Mouse (Mus musculus): ENCODE measurements around the gene Abat. TPM values are rescaled to one million over a fixed set of nuclear protein-coding genes. Genes with fewer than 3 reads are reported as not detected.

The Abat gene
- polyA plus RNA-seq, 1 experiment, result 0.56 TPM

DNA sequence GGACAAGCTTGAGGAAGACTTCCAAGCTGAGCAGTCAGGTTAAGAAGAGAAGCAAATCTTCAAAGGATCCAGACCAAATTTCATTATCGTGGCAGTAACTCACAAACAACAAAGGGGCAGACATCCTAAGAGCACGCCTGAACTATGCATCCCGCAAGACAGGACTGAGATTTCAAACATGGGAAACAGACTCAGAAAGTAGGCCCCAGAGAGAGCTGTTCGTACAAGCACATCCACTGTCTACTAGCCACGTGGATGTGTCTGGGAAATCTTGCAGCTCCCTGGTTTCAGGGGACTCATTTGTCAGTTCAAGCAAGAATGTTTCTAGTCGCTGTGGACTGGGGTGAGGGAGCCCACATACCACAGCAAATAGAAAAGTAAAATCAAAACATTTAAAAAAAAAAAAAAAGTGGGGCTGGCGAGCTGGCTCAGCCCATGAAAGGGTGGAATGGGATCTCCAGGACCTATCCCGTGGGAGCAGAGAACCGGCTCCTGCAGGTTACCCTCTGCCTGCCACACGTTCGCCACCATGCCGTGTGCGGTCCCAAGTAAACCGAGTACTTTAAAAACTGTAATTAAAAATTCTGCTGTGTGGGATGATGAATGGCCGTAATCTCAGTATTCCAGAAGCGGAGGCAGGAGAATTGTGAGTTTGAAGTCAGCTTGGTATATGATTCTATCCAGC lies 11.1 kb downstream of the Abat start:
- TF ChIP-seq GATA1 (IDR thresholded peaks at IDR 0.05; ENCODE audit: low read length), result no peak

DNA sequence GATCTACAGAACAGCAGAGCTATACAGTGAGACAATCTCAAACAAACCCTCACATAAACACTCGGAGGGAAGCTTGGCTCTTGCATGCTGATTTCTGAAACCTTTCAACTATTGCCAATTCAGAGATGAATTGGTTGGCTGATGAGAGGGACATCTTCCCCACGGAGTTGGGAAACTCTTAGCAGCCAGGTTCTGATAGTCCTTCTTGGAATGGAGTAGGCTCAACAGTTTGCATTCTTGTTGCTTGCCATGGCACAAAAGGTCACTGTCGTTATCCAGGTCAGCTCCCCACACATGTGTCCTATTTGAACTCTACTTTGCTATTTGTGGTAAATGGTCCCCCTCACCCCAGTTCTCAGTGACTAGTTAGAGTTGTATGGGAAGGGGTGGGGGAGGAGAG lies 12.1 kb downstream of the Abat start:
- no peak for TF ChIP-seq GATA1 (IDR thresholded peaks at IDR 0.05; ENCODE audit: low read length)

DNA sequence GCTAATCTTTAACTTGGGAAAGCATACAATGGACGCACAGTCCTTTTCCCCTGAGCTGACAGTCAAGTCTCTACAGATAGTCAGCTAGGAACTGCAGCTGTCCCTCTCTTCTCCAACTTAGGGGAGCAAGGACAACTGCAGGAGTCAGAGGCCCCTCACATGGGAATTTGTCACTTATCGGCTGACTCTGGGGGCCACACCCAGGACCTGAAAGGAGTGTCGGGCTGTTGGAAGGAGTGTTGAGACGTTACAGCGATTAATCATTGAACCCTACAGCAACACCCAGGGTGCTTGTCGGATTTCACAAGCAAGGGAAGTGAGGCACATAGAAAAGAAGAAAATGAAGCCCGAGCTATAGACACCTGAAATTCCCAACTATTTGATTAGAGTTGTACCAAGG lies 12.6 kb downstream of the Abat start:
- no peak for TF ChIP-seq GATA1 (IDR thresholded peaks at IDR 0.05; ENCODE audit: low read length)

DNA sequence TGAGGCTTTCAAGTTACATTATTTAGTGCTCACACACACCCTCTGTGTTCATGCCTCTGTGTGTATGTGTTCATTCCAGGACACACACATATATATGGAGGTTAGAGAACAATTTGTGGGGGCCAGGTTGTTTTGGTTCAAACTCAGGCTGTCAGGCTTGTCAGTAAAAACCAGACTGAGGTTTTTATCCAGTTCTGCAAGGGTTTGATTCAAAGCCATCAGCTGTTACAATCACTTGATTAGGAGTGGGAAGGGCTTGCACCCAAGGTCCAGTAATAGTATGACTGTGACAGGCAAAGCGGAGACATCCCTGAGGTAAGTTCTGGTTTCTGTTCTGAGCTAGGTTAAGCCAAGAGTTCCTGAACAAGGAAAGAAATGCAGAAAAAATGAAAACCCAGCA lies 16.2 kb downstream of the Abat start:
- TF ChIP-seq GATA1 (IDR thresholded peaks at IDR 0.05; ENCODE audit: low read length), result no peak

DNA sequence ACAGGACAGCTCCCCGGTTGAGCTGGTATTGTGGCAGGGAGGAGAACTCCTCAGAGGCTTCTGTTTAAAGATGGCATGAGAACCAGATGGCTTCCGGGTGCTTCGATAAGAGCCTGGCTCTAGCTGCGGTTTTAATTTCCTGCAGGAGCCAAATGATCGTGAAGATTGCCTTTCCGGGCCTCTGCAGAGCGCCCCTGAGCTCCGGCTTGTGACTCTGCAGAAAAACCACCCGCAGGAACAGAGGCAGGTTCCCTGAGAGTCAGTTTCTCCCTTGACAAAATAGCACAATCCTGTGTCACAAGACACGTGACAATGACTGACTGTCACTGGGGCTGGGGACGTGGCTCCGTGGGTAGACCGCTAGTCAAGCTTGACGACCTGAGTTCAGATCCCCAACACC lies 16.8 kb downstream of the Abat start:
- peak; percentile 42 for TF ChIP-seq GATA1 (IDR thresholded peaks at IDR 0.05; ENCODE audit: low read length)

DNA sequence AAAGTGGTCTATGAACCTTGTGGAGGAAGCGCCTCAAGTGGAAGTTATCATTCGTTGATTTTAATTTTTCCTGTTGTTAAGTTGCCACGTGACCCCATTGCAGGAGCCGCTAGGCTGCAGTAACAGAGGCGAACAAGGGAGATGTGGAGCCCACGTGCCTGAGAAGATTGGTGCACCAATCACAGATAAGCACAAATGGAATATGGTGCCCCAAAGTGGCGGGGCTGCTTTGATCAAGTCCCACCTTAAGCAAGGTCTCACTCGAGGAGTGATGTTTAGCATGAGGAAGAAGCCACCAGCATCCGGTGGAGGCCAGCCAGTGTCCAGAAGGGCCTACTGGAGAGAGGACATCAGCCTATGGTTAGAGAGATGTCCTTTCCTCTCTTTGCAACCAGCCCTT lies 19.2 kb downstream of the Abat start:
- no peak for TF ChIP-seq GATA1 (IDR thresholded peaks at IDR 0.05; ENCODE audit: low read length)

DNA sequence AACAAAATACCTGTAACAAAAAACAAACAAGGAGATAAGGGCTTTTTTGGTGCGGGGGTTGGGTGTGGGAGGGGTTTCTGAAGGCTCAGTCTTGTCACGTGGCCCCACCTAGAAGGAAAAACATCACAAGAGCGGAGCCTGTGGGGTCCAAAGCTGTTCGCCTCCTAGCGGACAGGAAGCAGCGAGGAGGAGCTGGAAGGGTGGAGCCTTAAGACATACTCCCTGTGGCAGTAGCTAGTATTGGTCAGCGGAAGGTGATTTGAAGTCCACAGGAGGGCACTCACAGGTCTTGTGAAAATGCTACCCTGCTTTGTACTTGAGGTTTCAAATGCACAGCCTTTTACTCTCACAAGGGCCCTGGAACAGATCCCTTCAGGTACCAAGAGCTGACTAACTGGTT lies 19.7 kb downstream of the Abat start:
- no peak for TF ChIP-seq GATA1 (IDR thresholded peaks at IDR 0.05; ENCODE audit: low read length)

DNA sequence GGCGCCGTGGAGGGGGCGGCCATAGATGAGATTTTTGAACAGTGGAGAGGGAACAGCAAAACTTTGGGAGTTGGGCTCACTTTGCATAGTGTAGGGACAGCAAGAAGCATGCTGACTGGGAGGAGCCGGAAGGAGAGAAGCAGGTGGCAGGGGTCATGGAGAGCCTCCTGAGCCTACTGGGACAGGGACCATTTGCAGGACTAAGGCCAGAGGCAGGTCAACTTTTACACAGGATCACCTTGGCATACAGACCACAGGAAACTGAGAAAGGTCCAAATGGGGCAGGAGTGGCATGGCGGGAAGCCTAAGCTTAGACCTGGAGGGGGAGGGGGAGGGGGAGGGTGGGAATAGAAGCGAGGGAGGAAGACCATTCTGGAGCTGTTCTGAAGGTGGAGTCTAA lies 20.2 kb downstream of the Abat start:
- TF ChIP-seq GATA1 (IDR thresholded peaks at IDR 0.05; ENCODE audit: low read length), result no peak

DNA sequence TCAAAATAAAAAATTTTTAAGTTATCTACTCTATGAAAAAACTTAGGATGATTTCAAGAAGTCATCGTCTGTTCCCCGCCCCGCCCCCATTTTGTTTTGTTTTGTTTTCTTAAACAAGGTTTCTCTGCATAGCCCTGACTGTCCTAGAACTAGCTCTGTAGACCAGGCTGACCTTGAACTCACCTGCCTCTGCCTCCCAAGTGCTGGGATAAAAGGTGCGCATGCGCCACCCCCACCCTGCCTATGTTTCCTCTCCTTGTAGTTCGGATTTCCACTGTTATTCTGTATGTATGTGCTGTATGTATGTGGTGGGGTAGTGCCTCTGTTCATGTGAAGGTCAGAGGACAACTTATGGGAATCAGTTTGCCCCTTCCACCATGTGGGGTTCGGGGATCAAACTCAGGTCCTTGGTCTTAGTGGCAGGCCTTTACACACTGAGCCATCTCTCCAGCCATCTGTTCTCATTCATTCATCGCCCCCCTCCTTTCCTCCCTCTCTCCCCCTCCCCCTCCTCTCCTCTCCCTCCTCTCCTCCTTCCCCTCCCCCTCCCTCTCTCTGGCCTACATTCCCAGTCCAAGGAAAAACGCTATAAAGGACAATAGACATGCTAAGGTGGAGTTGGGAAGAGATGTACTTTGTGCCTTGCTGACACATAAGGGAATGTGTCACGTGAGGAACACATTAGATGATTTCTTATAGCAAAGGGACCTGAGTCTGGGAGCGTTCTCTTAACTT lies 21.4 kb downstream of the Abat start:
- no peak for TF ChIP-seq GATA1 (IDR thresholded peaks at IDR 0.05; ENCODE audit: low read length)

DNA sequence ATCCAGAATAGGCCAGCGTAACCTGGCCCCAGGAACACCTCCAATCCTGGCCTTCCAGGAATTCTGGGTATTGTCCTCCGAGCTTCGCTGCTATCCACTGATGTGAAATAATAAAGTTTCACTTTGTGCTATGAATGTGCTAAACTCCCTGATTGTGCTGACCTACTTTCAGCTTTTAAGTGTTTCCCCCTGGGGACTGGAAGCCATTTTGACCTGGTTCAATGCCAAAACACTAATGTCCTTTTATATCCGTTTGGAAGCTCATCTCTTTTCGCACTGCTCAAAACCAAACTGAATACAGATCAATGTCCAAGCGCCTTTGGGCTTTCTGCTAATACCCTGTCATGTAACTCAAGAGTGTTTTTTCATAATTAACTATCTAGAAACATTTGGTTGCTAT lies 22.2 kb downstream of the Abat start:
- no peak for TF ChIP-seq GATA1 (IDR thresholded peaks at IDR 0.05; ENCODE audit: low read length)

DNA sequence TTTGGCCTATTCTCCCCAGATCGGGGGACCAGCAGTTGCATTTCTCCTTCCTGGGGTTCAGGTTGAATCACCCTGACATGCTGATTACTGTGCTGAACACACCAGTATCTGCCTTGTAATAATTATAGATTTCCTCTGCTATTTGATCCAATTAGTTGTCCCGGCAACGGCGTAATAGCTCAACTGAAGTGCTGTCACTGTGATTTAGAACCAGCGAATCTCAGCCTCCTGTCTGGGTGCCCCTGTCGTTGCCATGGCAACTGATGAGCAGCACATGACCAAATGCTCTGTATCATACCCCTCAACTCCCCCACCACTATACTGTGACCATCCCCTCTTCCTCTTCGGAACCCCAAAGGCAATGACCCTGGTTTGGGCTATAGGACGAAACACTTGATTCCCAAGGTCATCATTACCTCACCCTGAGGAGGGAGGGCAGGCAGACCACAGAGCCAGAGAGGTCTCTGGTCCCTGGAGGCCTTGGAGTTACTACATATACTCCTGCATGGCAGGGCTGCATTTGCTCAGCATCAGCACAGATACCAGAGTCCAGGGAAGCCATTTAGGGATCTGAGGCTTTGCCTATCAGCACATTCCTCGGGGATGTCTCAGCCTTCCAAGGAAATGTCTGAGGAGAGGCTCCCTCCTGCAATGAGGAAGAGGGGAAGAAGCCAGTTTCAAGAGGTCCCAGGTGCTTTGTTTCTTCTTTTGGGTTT lies 26.1 kb downstream of the Abat start:
- no peak for TF ChIP-seq GATA1 (IDR thresholded peaks at IDR 0.05; ENCODE audit: low read length)

DNA sequence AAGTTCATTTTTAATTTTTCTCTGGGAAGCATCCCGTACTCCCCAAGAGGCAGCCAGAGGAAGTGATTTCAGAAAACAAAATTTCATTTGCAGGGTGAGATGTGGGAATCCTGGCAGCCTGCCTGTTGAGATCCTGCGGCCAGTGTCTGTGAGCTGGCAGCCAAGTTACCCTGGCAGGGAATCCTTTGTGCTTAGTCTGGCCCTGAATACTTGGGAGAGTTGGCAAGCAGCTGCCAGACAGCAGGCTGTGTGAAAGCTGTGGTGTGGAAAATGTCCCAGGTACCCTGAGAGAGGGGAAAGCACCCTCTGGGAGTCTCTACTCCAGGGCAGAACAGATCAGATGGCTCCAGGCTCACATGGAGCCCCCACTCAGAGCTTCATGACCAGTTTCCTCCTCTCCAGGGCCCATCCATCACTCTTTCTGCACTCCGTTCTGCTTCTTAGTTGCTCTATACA lies 27.7 kb downstream of the Abat start:
- no peak for TF ChIP-seq GATA1 (IDR thresholded peaks at IDR 0.05; ENCODE audit: low read length)

DNA sequence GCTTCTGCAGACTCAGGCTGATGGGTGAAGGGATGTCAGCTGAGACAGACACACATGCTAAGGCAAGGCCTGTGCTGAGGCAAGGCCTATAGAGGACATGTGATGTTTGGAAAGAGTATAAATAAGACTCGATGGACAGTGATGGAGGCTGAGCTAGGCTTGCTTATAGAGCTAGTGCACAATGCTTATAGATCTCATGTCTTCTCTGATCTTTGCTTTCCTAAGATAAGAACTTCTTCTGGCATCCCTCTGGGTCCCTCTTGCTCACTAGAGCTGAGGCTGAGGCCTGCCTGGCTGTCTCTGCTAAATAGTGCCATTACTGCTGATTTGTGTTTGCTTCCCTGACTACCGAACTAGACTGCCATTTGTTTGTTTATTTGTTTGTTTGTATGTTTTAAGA lies 34.6 kb downstream of the Abat start:
- TF ChIP-seq GATA1 (IDR thresholded peaks at IDR 0.05; ENCODE audit: low read length), result no peak

DNA sequence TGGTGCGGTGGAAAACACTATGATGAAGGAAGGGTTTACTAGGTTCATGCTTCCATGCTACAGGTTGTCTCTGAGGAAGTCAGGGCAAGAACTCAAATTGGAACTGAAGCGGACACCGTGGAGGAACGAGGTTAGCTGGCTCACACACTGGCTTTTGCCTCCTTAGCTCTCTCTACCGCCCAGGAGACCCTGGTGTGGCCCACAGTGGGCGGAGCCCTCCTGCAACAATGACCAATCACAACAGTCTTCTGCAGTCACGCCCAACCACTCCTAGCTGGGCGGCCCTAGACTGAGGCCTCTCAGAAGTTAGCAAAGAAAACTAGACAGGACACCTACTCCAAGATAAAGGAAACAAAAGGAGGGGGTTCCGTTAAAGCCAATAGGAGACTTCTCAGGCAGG lies 36.3 kb downstream of the Abat start:
- no peak for TF ChIP-seq GATA1 (IDR thresholded peaks at IDR 0.05; ENCODE audit: low read length)

DNA sequence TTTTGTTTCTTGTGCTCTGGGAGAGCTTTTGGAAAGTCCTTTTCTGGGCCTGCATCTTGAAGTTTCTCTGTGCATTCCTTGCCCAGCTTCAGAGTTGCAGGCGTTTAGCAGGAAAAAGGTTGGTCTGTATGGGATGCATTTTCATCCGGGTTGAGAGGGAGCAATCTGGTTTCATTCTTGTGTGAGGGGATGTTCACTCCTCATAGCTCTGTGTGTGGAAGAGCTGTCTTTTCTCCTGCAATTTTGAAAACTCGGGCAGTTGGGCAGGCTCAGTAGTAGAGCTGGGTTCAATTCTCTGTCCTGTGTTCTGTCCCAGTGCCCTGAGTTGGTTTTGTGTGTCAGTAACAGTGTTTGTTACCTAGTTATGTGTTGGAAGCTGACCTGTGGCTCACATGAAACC lies 41.1 kb downstream of the Abat start:
- no peak for TF ChIP-seq GATA1 (IDR thresholded peaks at IDR 0.05; ENCODE audit: low read length)

DNA sequence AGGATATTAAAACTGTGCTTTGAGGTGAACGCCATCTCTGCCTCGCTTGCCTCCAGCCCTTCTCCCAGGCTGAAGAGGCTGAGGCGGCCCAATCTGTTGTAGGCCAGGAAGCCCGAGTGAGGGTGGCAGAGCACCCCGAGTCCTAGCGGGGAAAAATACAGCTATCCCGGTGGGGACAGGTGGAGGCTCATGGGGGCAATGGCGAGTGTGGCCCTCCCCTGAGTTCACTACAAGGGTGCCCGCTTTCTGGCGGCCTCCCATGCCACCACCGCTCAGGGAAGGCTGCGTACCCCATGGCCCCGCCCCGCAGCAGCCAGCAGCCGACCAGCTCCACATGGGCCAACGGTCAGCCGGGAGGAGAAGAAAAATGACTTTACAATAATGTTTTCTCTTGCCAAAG lies 46.9 kb downstream of the Abat start:
- TF ChIP-seq GATA1 (IDR thresholded peaks at IDR 0.05; ENCODE audit: low read length), result no peak

DNA sequence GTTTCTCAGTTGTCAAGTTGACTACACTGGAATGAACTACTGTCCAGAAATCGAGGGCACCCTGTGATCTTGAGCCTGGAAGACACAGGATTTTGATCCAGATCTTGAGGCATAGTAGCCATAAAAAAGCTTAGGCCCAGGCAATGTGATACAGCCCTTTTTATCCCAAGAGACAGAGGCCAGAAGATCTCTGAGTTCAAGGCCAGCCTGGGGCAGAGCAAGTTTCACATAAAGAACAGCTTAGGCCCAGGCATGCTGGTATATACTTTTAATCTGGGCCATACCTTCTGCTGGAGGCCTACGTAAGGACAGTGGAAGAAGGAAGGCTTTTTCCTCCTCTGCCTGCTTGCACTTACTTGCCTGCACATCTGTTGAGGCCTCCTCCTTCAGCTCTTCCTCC lies 51.6 kb downstream of the Abat start:
- TF ChIP-seq GATA1 (IDR thresholded peaks at IDR 0.05; ENCODE audit: low read length), result no peak
